Mouse (Mus musculus): ENCODE data around the gene Art3. TPM values are rescaled to one million over a fixed set of nuclear protein-coding genes. Genes with fewer than 3 reads are reported as not detected.

Art3 gene
- polyA plus RNA-seq, 1 experiment from 2014 or later: 2.6 TPM

GRCm38 (mm10) chr5:92438540-92438939, 106.9 kb downstream of the Art3 start:
- Histone ChIP-seq H3K9me3 (no peaks in the 10 kb centered on the region), H3K27ac (replicated peaks) (no peak overlapping the region), H3K4me2 (replicated peaks) (no peak overlapping the region), H3K36me3 (no peaks in the 10 kb centered on the region), H3K9ac (replicated peaks) (no peak overlapping the region), H3K4me3 (no peak overlapping the region), H3K27me3 (no peaks in the 10 kb centered on the region), H3K4me1 (peaks cover 8% of the 10 kb centered on the region; the same call in 1 of the 2 replicates)
- 90% methylated on average over 8 of the region's 8 CpGs for WGBS
- no peak for ATAC-seq (ENCODE audit: low FRiP score, low read depth)

GRCm38 (mm10) chr5:92441494-92441893, 109.9 kb downstream of the Art3 start:
- no peaks in the 10 kb centered on the region for H3K4me1 ChIP-seq
- H3K27ac ChIP-seq (replicated peaks): no peak overlapping the region
- no peaks in the 10 kb centered on the region for H3K27me3 ChIP-seq
- 85% methylated on average over 5 of the region's 5 CpGs for WGBS
- no peak for ATAC-seq (ENCODE audit: low FRiP score, low read depth)
- no peak overlapping the region for H3K4me3 ChIP-seq
- H3K36me3 ChIP-seq: peaks cover 22% of the 10 kb centered on the region
- no peak overlapping the region for H3K4me2 ChIP-seq (replicated peaks)
- H3K9me3 ChIP-seq: no peaks in the 10 kb centered on the region
- H3K9ac ChIP-seq (replicated peaks): no peak overlapping the region

GRCm38 (mm10) chr5:92442914-92443313, 111.3 kb downstream of the Art3 start:
- no peak overlapping the region for H3K9ac ChIP-seq (replicated peaks)
- ATAC-seq (ENCODE audit: low FRiP score, low read depth): no peak
- no peaks in the 10 kb centered on the region for H3K9me3 ChIP-seq
- 94% methylated on average over 7 of the region's 7 CpGs for WGBS
- H3K4me1 ChIP-seq: no peaks in the 10 kb centered on the region
- peaks cover 36% of the 10 kb centered on the region for H3K36me3 ChIP-seq
- H3K4me3 ChIP-seq: no peak overlapping the region
- no peak overlapping the region for H3K27ac ChIP-seq (replicated peaks)
- no peak overlapping the region for H3K4me2 ChIP-seq (replicated peaks)
- no peaks in the 10 kb centered on the region for H3K27me3 ChIP-seq

DNA sequence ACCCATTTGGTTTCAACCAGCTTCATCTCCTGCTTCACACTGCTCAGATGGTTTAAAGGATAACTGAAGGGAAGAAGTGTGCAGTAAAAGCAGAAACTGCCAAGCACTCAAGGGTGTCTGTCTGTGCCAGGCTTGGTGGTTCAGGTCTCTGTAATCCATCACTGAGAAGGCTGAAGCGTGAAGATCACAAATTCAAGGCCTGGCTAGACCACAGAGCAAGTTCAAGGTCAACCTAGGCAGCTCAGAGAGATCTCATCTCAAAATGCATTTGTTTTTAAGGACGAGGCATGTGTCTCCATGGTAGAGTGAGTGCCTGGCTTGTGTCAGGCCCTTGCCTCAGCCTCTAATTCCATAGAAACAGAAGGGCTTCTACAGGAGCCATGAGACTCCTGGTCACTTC, 113.4 kb downstream of the Art3 start:
- WGBS: 94% methylated on average over 2 of the region's 2 CpGs
- no peaks in the 10 kb centered on the region for H3K27me3 ChIP-seq
- no peaks in the 10 kb centered on the region for H3K9me3 ChIP-seq
- ATAC-seq (ENCODE audit: low FRiP score, low read depth): no peak
- no peaks in the 10 kb centered on the region for H3K4me1 ChIP-seq
- H3K9ac ChIP-seq (replicated peaks): no peak overlapping the region
- peaks cover 54% of the 10 kb centered on the region for H3K36me3 ChIP-seq
- no peak overlapping the region for H3K4me2 ChIP-seq (replicated peaks)
- no peak overlapping the region for H3K27ac ChIP-seq (replicated peaks)
- H3K4me3 ChIP-seq: no peak overlapping the region

DNA sequence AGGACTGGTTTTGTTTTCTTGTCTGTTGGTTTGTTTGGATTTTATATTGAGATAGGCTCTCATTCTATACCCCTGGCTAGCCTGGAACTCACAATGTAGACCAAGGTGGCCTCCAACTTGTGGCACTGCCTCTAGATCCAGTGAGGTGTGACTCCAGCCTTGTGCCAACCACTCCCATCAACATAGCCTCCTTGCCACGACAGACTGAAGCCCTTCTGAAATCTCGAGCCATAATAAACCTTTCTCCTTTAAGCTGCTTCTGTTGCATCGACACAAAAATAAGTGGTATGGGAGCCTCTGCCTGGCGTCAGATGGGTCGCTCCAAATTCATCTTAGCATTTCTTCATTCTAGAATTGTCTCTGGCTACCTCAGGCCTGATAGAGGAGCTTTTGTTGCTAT, 115.1 kb downstream of the Art3 start:
- peaks cover 70% of the 10 kb centered on the region for H3K36me3 ChIP-seq

GRCm38 (mm10) chr5:92452876-92453275, 121.2 kb downstream of the Art3 start:
- H3K27me3 ChIP-seq: no peaks in the 10 kb centered on the region
- no peaks in the 10 kb centered on the region for H3K4me1 ChIP-seq
- peaks cover 69% of the 10 kb centered on the region for H3K36me3 ChIP-seq
- H3K4me2 ChIP-seq (replicated peaks): no peak overlapping the region
- H3K9ac ChIP-seq (replicated peaks): no peak overlapping the region
- no peak overlapping the region for H3K4me3 ChIP-seq
- H3K9me3 ChIP-seq: no peaks in the 10 kb centered on the region
- no peak overlapping the region for H3K27ac ChIP-seq (replicated peaks)
- ATAC-seq (ENCODE audit: low FRiP score, low read depth): no peak
- 88% methylated on average over 5 of the region's 5 CpGs for WGBS

More for the DNA sequence above, 115.1 kb downstream of the Art3 start:
- Histone ChIP-seq H3K4me3 (no peak overlapping the region), H3K9ac (replicated peaks) (no peak overlapping the region), H3K27me3 (no peaks in the 10 kb centered on the region), H3K4me2 (replicated peaks) (no peak overlapping the region), H3K27ac (replicated peaks) (no peak overlapping the region), H3K4me1 (no peaks in the 10 kb centered on the region), H3K9me3 (no peaks in the 10 kb centered on the region)
- WGBS: 94% methylated on average over 5 of the region's 5 CpGs
- no peak for ATAC-seq (ENCODE audit: low FRiP score, low read depth)

- Histone ChIP-seq H3K27me3 (no peaks in the 10 kb centered on the region), H3K9ac (replicated peaks) (no peak overlapping the region), H3K27ac (replicated peaks) (no peak overlapping the region), H3K4me2 (replicated peaks) (no peak overlapping the region), H3K9me3 (no peaks in the 10 kb centered on the region), H3K36me3 (peaks cover 42% of the 10 kb centered on the region), H3K4me3 (no peak overlapping the region), H3K4me1 (no peaks in the 10 kb centered on the region)
- 83% methylated on average over 2 of the region's 2 CpGs for WGBS
- ATAC-seq (ENCODE audit: low FRiP score, low read depth): no peak
Observed at GRCm38 (mm10) chr5:92457410-92457809, 125.8 kb downstream of the Art3 start.

- no peaks in the 10 kb centered on the region for H3K9me3 ChIP-seq
- H3K36me3 ChIP-seq: peaks cover 33% of the 10 kb centered on the region
- no peak for ATAC-seq (ENCODE audit: low FRiP score, low read depth)
- WGBS: 44% methylated on average over 5 of the region's 5 CpGs
- H3K27ac ChIP-seq (replicated peaks): no peak overlapping the region
- no peak overlapping the region for H3K9ac ChIP-seq (replicated peaks)
- no peak overlapping the region for H3K4me2 ChIP-seq (replicated peaks)
- no peaks in the 10 kb centered on the region for H3K27me3 ChIP-seq
- H3K4me1 ChIP-seq: no peaks in the 10 kb centered on the region
- no peak overlapping the region for H3K4me3 ChIP-seq
Observed at GRCm38 (mm10) chr5:92458726-92459125, 127.1 kb downstream of the Art3 start.

DNA sequence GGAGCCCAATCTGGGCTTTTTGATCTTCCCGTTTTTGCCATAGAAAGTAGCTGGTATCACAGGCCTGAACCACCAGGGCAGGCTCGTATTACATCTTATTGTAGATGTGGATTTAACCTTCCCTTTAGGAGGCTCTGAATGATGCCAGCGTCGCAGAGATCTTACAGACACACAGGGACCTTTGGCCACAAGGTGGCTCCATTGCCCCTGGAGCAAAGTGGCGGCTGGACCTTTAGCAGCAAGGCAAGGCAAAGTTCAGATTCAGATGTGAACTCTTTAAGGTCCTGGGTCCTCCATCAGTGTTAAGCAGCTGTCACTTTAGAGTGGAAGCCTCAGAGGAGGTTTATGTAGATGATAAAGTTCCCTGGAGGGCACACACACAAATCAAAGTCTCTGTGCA, 129.7 kb downstream of the Art3 start:
- Histone ChIP-seq H3K4me3 (no peak overlapping the region), H3K9ac (replicated peaks) (no peak overlapping the region), H3K27ac (replicated peaks) (no peak overlapping the region), H3K27me3 (no peaks in the 10 kb centered on the region), H3K4me2 (replicated peaks) (no peak overlapping the region), H3K36me3 (peaks cover 20% of the 10 kb centered on the region), H3K4me1 (no peaks in the 10 kb centered on the region), H3K9me3 (no peaks in the 10 kb centered on the region)
- 22% methylated on average over 5 of the region's 5 CpGs for WGBS
- ATAC-seq (ENCODE audit: low FRiP score, low read depth): no peak

Small RNA genes within 50 kb of the gene (microRNA-seq; reads per million reads assigned to microRNA genes)
- not detected for gene Mir6415

Other genes starting within 250 kb of the Art3 start
- gene G3bp2, start 248.1 kb upstream of the Art3 start, polyA plus RNA-seq (2016; fragmentation: Nextera tagmentation; extraction: Ambion mirVana): 303 and 317 TPM in 2 replicates
- gene Uso1, start 193.9 kb upstream of the Art3 start, polyA plus RNA-seq (2016; fragmentation: Nextera tagmentation; extraction: Ambion mirVana): 50.5 and 52.0 TPM in 2 replicates
- not detected in 2 replicates for gene U90926, start 116.4 kb upstream of the Art3 start, polyA plus RNA-seq (2016; fragmentation: Nextera tagmentation; extraction: Ambion mirVana)
- gene Ppef2, start 75.5 kb upstream of the Art3 start, polyA plus RNA-seq (2016; fragmentation: Nextera tagmentation; extraction: Ambion mirVana): 0.19 and 0.21 TPM in 2 replicates
- 5.9 and 6.6 TPM in 2 replicates for gene Naaa, start 53.7 kb upstream of the Art3 start, polyA plus RNA-seq (2016; fragmentation: Nextera tagmentation; extraction: Ambion mirVana)
- 38.0 and 43.3 TPM in 2 replicates for gene Sdad1, start 21.3 kb upstream of the Art3 start, polyA plus RNA-seq (2016; fragmentation: Nextera tagmentation; extraction: Ambion mirVana)
- not detected in 2 replicates for gene Cxcl9, start 3.7 kb upstream of the Art3 start, polyA plus RNA-seq (2016; fragmentation: Nextera tagmentation; extraction: Ambion mirVana)
- 0.55 TPM in 1 of 2 replicates, not detected in the other for gene Cxcl10, start 17.1 kb downstream of the Art3 start, polyA plus RNA-seq (2016; fragmentation: Nextera tagmentation; extraction: Ambion mirVana)
- gene Nup54, start 103.4 kb downstream of the Art3 start, polyA plus RNA-seq (2016; fragmentation: Nextera tagmentation; extraction: Ambion mirVana): 53.1 and 63.0 TPM in 2 replicates
- gene Scarb2, start 175.0 kb downstream of the Art3 start, polyA plus RNA-seq (2016; fragmentation: Nextera tagmentation; extraction: Ambion mirVana): 14.2 and 17.0 TPM in 2 replicates
- not detected in 2 replicates for gene Fam47e, start 223.2 kb downstream of the Art3 start, polyA plus RNA-seq (2016; fragmentation: Nextera tagmentation; extraction: Ambion mirVana)

Measured in midbrain, embryonic 12.5 days (tissue).